Mouse (Mus musculus) cerebellum, adult 18-20 months (tissue): Measurements from ENCODE around the gene Hspbap1.
A peak's percentile ranks its signal among the peaks of the same experiment; 100 is the strongest.

ENCODE experiments used
- DNase-seq, 2 experiments: peaks; one replicate each; pipeline ENCODE4 v3.0.0; 2021

Hspbap1 gene

GRCm38 (mm10) chr16:35764941-35765340, 5.2 kb upstream of the Hspbap1 start:
- DNase-seq: no peak

DNA sequence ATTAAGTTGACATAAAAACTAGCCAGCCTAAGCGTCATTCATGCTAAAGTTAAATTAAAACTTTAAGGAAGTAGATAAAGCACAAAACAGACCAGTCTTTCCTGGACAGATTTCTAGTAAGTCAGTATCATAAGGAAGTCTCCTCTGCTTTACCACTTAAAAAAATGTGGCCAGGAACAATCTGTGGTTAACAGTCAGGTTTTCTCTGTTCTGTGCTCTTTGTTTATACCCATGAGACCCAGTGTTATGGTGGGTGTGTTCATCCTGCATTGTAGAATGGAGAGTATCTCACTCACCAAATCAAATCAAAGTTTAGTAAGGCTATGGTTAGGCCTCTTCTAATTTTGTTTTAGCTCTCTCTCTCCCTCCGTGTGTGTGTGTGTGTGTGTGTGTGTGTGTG, 4.7 kb upstream of the Hspbap1 start:
- no peak for DNase-seq

DNA sequence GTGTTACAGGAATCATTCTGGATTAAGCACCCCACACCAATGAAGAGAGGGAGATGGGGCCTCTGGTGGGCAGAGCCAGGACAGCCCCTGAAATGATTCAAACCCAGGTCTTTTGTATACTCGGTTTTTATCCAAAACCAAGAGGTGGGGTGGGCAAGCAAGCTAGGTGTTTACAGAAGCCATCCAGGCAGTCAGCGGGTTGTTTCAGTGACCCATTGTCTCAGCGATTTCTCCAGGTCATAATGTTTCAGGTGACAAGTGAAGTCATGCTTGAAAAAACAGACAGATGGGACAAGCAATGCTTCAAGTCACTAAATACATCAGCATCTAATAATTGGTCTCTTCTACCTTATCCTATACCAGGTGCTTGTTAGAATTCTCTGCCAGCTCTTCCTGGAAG, 3.8 kb upstream of the Hspbap1 start:
- DNase-seq: no peak

DNA sequence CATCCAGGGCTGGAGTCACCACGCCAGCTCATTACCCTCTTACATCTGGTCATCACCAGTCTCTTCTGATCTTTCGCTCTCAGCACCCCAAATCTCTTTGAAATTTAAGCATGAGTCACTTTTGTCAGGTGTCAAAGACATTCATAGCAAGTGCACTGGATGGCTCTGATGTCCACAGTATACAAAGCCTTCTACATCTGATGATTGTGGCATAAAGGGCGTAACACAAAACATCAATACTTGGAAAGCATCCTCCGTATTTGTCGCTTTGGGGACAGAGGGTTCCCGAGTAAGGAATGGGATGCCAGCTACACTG, 1.7 kb upstream of the Hspbap1 start:
- DNase-seq: no peak

DNA sequence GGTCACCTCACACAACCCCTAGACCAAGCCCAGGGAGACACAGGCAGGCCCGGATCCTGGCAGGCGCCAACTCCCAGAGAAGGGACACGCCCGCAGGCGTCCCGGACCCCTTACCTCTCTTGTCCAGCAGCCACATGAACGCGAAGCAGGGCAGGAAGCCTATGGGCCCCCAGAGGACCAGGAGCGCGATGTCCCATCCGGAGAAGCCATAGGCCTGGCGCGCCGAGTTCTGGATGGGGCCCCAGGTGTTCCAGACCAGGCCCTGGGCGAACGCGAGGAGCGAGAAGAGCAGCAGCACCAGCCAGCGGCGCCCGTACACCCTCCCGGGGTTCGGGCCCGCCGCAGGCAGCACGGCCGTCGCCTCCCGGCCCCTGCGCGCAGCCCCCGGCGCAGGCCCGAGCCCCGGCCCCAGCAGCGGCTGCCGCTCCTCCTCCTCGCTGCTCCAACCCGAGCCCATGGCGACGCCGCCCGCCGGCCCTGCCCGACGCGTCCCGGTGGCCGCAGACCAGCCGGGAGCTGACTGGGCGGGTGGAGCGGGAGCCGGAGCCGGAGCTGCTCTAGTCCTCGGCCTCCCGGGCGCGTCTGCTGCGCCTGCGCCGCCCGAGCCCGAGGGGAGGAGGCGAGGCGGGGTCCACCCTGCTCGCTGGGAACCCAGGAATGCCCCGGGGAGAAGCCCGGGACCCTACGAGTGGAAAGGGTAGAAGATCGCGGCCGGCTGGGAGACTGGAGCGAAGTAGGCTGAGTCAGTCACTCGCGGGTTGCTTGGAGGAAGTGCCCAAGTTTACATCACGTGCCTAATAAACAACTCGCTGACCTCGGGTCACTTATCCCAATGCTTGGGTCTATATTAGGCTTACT, 1.2 kb upstream of the Hspbap1 start, which contains the start of gene Dirc2:
Dirc2 (minus strand) TSS at position 572 of the 858 bp plus-strand sequence.
- DNase-seq: peak; percentile 77 to 84

DNA sequence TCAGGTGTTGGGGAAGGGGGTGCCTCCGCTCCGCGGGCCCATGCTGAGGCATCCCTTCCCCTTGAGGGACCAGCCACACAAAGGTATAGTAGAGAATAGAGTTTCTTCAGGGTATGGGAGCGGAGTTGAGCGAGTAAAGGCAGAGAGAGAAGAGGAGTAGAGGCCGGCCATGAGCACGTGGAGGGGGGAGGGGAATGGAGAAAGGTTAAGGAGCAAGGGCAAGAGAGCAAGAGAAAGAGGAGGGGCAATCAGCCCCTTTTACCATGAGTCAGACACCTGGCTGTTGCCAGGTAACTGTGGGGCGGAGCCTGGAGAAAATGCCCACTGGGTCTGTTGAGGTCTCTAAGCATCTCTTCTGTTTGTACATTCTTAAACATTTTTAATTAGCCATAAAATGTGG, 966 bp downstream of the Hspbap1 start:
- DNase-seq: no peak

GRCm38 (mm10) chr16:35771606-35772005, 1.4 kb downstream of the Hspbap1 start:
- no peak for DNase-seq

DNA sequence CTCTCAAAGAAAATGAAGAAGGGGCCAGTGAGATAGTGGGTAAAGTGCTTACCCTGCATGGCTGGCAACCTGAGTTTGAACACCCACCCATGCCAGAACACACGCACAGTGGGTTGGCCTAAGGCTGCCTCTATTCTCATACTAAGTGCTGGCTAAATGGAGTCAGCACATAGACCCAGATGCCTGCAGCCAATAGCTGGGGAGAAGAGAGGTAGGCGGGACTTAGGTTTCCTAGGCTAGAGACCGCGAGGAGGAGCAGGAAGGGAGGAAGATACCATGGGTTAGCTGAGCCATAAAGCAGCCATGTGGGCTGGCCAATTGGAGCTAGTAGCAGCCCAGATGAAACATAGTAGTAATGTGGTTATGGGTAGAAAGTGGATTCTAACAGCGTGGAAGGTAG, 2.4 kb downstream of the Hspbap1 start:
- no peak for DNase-seq

DNA sequence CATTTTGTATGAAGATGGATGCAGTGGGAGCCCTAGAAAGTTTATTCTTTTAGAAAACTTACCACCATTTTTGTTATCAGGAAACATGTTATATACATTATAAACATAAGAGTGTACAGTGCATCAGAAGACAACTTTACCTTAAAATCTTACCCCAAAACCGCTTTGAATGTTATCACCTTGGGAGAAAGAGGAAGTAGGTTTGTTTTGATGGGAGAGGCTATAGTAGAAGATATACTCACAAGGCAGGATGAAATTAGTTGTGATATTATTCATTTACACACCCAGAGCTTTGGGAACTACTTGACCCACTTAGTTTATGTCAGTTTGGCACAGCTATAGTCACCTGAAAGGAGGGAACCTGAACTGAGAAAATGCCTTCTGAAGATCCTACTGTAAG, 5.7 kb downstream of the Hspbap1 start:
- DNase-seq: no peak

- no peak for DNase-seq
These were observed 6.6 kb downstream of the Hspbap1 start for GRCm38 (mm10) chr16:35776737-35777136.

DNA sequence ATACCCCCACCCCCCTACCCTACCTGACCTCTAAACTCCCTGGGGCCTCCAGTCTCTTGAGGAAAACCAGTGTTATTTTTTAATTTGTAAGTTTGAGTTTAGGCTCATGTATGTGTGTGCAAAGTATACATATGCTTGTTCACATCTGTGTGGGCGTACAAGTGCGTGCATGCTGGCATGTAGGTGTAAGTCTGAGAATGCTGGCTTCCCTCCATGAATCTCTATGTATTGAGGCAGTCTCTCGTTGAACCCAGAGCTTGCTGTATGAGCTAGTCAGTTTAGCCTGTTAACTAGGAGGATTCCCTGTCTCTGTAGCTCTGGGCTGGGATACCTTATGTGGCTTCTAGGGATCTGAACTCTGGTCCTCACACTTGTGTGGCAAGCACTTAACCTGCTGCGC, 7.6 kb downstream of the Hspbap1 start:
- no peak for DNase-seq

GRCm38 (mm10) chr16:35779681-35780080, 9.5 kb downstream of the Hspbap1 start:
- no peak for DNase-seq

- no peak for DNase-seq
These were observed 10.9 kb downstream of the Hspbap1 start for GRCm38 (mm10) chr16:35781096-35781495.

- DNase-seq: no peak
These were observed 11.5 kb downstream of the Hspbap1 start for GRCm38 (mm10) chr16:35781651-35782050.

- DNase-seq: no peak
These were observed 12.5 kb downstream of the Hspbap1 start for GRCm38 (mm10) chr16:35782451-35783206.

- DNase-seq: no peak
These were observed 13.0 kb downstream of the Hspbap1 start for GRCm38 (mm10) chr16:35783207-35783573.

- no peak for DNase-seq
These were observed 14.1 kb downstream of the Hspbap1 start for GRCm38 (mm10) chr16:35784134-35784725.

DNA sequence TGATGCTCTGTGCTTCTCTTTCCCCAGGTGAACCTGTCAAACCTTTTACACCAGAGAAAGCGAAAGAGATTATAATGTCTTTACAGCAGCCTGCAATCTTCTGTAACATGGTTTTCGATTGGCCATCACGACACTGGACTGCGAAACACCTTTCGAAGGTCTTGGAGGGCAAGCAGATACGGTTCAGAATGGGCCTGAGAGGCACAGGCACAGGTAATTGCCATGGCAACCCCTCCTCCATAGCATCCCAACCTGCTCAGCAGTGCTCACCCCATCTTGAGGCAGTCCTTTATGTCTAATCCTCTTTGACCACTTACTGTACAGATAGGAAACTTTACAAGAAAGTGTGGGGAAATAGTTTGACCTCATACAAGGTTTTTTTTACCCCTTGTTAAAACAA, 17.0 kb downstream of the Hspbap1 start:
- no peak for DNase-seq

DNA sequence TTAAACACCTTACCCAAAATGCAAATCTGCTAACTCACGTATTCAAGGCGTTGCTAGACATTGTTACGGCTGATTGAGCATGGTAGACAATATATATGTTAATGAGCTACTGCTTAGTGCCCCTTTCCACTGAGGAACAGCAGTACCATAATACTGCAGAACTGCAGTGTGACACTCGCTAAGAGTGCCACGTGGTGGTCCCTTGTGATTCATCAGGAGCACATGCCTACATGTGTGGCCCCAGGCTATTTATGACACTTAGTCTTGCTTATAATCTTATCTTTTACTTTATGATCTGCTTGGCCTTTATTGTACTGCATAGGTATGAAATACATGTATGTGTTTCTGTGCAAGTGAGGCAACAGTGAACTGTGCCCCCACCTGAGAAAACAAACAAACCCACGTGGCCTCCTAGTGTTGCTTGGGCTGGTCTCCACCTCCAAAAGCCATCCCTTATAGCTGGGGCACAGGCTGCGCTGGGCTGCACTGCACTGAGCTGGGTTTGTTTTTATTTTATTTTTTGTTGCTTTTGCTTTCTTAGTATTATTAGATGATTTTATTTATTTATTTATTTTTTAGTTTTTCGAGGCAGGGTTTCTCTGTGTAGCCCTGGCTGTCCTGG, 17.5 kb downstream of the Hspbap1 start:
- DNase-seq: no peak

DNA sequence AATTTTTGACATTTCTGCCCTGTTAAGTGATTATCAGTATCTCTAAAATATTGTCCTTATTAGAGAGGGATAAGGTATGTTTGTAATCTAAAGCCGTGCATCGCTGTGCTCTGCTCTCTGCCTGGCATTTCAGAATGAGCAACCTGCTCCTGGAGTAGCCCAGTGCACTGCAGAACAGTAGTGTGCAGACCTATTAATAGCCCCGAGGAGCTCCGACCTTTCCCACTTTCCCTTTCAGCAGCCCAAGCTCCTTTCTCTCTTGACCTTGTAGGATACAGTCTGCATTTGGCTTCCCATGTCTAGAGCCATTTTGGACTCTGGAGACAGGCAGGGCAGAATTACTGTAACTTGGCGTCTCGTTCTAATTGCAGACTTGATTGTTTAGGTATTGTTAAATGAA, 18.2 kb downstream of the Hspbap1 start:
- DNase-seq: no peak

DNA sequence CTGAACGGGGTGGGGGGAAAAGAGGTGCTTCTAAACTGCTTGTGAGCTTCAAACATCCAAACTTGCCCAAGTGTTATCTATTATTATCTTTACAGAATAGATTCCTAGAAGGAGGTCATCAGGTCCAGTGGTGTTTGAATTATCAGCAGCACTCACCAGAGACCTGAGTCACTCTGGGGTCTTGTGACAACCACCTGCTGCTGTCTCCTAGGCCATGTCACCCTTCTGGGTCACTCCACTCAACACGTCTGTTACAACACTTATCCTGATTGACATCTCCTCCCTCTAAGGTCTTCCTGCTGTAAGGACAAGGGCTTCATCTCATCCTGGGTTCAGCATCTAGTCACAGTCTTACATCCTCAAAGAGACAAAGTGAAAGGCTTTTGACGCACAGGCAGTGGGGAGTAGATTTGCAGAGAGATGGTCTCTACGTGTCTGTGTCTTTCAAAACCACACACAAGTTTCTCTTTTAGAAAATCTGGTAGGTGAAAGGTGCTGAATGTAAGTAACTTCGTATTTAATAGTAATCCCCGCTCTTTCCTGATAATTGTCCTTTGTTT, 21.9 kb downstream of the Hspbap1 start:
- no peak for DNase-seq

GRCm38 (mm10) chr16:35802163-35802562, 32.0 kb downstream of the Hspbap1 start:
- DNase-seq: no peak

DNA sequence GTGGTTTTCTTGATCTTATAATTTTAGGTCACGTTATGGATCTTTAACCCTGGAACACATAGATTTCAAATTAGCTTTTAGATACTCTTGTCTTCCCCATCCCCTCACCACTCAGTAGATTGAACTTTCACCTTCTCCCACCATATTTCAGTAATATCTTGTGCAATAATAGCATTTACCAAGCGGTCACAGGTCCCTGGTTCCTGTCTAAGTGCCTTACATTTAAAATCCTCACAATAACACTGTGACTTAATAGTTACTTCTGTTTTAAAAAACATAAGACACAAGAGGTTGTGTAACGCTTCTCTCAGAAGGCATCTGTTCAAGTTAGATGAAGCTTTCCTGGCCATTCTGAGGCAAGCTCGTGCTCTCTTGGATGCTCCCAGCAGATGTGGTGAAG, 33.5 kb downstream of the Hspbap1 start:
- DNase-seq: no peak
